Mouse (Mus musculus): Measurements from ENCODE around the gene Ovol1. TPM values are rescaled to one million over a fixed set of nuclear protein-coding genes. Genes with fewer than 3 reads are reported as not detected.

The Ovol1 gene
- total and polyA plus RNA-seq, 3 experiments: not detected

DNA sequence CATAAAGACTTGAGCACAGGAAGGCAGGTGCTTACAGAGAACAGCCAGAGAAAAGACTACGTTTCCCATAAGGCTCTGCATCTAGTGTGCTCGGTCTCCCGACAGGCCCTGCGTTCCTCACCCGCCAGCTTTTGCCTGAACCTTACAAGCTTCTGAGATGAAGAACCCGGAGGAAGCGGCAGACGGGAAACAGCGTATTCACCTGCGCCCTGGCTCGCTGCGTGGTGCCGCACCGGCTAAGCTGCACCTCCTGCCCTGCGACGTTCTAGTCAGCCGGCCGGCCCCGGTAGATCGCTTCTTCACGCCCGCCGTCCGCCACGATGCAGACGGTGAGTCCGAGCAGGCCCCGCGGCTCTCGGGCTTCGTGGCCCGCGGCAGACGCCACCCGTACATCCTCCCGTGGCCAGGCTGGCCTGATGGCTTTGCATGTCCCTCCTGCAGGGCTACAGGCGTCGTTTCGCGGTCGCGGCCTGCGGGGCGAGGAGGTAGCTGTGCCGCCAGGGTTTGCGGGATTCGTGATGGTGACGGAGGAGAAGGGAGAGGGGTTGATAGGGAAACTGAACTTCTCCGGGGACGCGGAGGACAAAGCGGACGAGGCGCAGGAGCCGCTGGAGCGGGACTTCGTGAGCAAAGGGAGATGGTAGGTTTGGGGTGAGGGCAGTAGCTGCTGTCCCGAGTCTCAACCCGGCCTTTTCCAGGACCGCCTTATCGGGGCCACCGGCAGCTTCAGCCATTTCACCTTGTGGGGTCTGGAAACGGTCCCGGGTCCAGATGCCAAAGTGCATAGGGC is 41.5 kb upstream of the Ovol1 start, which contains the start of gene Rnaseh2c (continued):
- peak; percentile 69 for TF ChIP-seq NELFE (IDR thresholded peaks at IDR 0.05; ENCODE audit: low read depth, low read length)
- no peak for TF ChIP-seq MAFK (IDR thresholded peaks at IDR 0.05; ENCODE audit: insufficient replicate concordance, low read length)
- peak; percentile 82 for TF ChIP-seq ELF1 (IDR thresholded peaks at IDR 0.05; ENCODE audit: low read depth, low read length)
- peak; percentile 70 for TF ChIP-seq TCF12 (IDR thresholded peaks at IDR 0.05; ENCODE audit: low read depth, low read length)
- no peak for TF ChIP-seq USF2 (conservative IDR thresholded peaks at IDR 0.05; ENCODE audit: low read depth, low read length)
- TF ChIP-seq USF1 (IDR thresholded peaks at IDR 0.05; ENCODE audit: low read depth, low read length): no peak
- peak; percentile 50; the same call in 1 of the 2 replicates for TF ChIP-seq GABPA (IDR thresholded peaks at IDR 0.05; ENCODE audit: insufficient replicate concordance, low read depth, low read length)
- TF ChIP-seq POLR2A (IDR thresholded peaks at IDR 0.05; ENCODE audit: low read depth, low read length): peak; percentile 86

DNA sequence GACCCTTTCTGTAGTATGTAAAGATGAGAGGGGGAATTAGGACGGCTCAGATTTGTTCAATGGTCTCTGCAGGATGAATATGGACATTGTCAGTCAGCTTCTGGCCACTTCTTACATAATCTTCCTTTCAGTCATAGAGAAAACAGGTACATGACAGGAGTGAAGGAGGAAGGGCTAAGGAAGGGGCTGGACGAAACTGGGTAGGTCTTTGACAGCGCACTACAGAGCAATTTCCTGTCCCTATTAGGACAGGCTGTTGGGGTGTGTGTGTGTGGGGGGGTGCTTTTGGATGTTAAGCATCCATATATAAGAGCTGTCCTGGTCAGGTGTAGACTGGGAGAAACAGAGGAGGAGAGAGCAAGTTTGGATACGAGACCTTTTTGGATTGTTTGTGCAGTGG is 38.8 kb upstream of the Ovol1 start:
- Histone ChIP-seq H3K27me3 (replicated peaks) (no peaks in the 10 kb centered on the region), H3K9me3 (replicated peaks; ENCODE audit: low read length) (no peaks in the 10 kb centered on the region), H3K9ac (ENCODE audit: insufficient read depth, low read depth) (no peak overlapping the region), H3K36me3 (replicated peaks in 1 of 2; ENCODE audit: control insufficient read depth in 1 of 2, insufficient read depth in 1 of 2, low read length in 1 of 2) (peaks cover 12 to 13% of the 10 kb centered on the region in 2 experiments), H3K27ac (ENCODE audit: insufficient read depth, low read depth) (no peak overlapping the region), H3K79me2 (replicated peaks; ENCODE audit: control insufficient read depth, extremely low read depth, insufficient read depth, poor library complexity, severe bottlenecking) (peaks cover 12% of the 10 kb centered on the region), H3K4me3 (replicated peaks in 1 of 3; ENCODE audit: low read depth in 2 of 3, low read length in 2 of 3, poor library complexity in 1 of 3) (no peak overlapping the region), H3K4me2 (ENCODE audit: insufficient read depth, low read depth, poor library complexity, severe bottlenecking) (no peak overlapping the region), H3K4me1 (ENCODE audit: control insufficient read depth in 1 of 2, insufficient read depth in 2 of 2) (peaks cover 10 to 24% of the 10 kb centered on the region in 2 experiments)
- in situ Hi-C loops (cut with MboI; ENCODE audit: low pct_ligation_motif_present, low pct_unique_long_range_greater_than_20kb, low sequenced_read_pairs) (no loop called here), dilution Hi-C loops (cut with MboI; ENCODE audit: extremely low pct_ligation_motif_present, extremely low pct_unique_long_range_greater_than_20kb, low sequenced_read_pairs) (no loop called here)
- no peak for DNase-seq (ENCODE audit: extremely low read depth)
- TF ChIP-seq ZKSCAN1 (IDR thresholded peaks at IDR 0.05; ENCODE audit: borderline replicate concordance, low read depth, low read length) (no peak), ZC3H11A (IDR thresholded peaks at IDR 0.05; ENCODE audit: low read depth, low read length) (no peak), BHLHE40 (IDR thresholded peaks at IDR 0.05; ENCODE audit: low read depth, low read length) (no peak), POLR2AphosphoS2 (IDR thresholded peaks at IDR 0.05; ENCODE audit: low read depth, low read length) (no peak), KAT2A (IDR thresholded peaks at IDR 0.05; ENCODE audit: insufficient replicate concordance, low read length) (no peak), RCOR1 (conservative IDR thresholded peaks at IDR 0.05; ENCODE audit: low read depth, low read length) (no peak), SMC3 (IDR thresholded peaks at IDR 0.05; ENCODE audit: low read depth, low read length) (no peak), MAFK (IDR thresholded peaks at IDR 0.05; ENCODE audit: insufficient replicate concordance, low read length) (no peak), MYC (IDR thresholded peaks at IDR 0.05; ENCODE audit: low read depth, low read length) (no peak), CTCF (conservative IDR thresholded peaks at IDR 0.05 in 1 of 2, IDR thresholded peaks at IDR 0.05 in 1 of 2; ENCODE audit: low read depth in 2 of 2, low read length in 2 of 2) (no peak), MXI1 (IDR thresholded peaks at IDR 0.05; ENCODE audit: low read depth, low read length) (no peak), ELF1 (IDR thresholded peaks at IDR 0.05; ENCODE audit: low read depth, low read length) (no peak), ETS1 (conservative IDR thresholded peaks at IDR 0.05; ENCODE audit: low read depth, low read length) (no peak), MAX (IDR thresholded peaks at IDR 0.05; ENCODE audit: low read length) (no peak), GABPA (IDR thresholded peaks at IDR 0.05; ENCODE audit: insufficient replicate concordance, low read depth, low read length) (no peak), NELFE (IDR thresholded peaks at IDR 0.05; ENCODE audit: low read depth, low read length) (no peak), ZNF384 (IDR thresholded peaks at IDR 0.05; ENCODE audit: low read depth, low read length) (no peak), EP300 (IDR thresholded peaks at IDR 0.05; ENCODE audit: low read length) (no peak), CHD1 (IDR thresholded peaks at IDR 0.05; ENCODE audit: low read depth, low read length) (no peak), USF2 (conservative IDR thresholded peaks at IDR 0.05; ENCODE audit: low read depth, low read length) (no peak)
